ENCODE assay signal across 36 mouse cellular contexts in the genomic region with DNA sequence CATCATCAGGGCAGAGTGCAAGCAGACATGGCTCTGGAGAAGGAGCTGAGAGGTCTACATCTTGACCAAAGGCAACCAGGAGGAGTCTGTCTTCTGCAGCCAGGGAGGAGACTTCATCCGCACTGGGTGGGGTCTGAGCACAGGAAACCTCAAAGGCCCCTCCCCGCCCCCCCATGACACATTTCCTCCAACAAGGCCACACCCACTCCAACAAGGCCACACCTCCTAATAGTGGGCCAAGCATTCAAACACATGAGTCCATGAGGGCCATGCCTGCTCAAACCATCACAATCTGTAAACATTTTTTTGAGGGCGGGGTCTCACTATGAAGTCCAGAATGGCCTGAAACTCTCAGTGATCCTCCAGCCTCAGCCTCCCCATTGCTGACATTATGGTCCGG. TPM values are rescaled to one million over a fixed set of nuclear protein-coding genes. Genes with fewer than 3 reads are reported as not detected.
"Had no signal": no experiment of that assay in that cellular context is flagged by ENCODE, and none has a peak within 500 bp of the region (broad histone marks: within the 10 kb centered on the region; RNA-seq: fewer than 3 reads in every experiment).

No protein-coding gene starts in this region.

- H3K9ac ChIP-seq: heart, embryonic 12.5 days; heart, embryonic 13.5 days; heart, embryonic 15.5 days; hindbrain, embryonic 12.5 days; hindbrain, embryonic 13.5 days; hindbrain, embryonic 14.5 days; hindbrain, embryonic 15.5 days; intestine, embryonic 15.5 days; kidney, embryonic 15.5 days had no signal

- H3K4me3 ChIP-seq: heart, embryonic 12.5 days; heart, embryonic 13.5 days; heart, embryonic 15.5 days; hindbrain, embryonic 10.5 days; hindbrain, embryonic 12.5 days; hindbrain, embryonic 13.5 days; hindbrain, embryonic 15.5 days; intestine, embryonic 15.5 days; kidney, embryonic 15.5 days; layer of hippocampus, adult 2 months; left cerebral cortex, adult 2 months had no signal

- DNase-seq: heart, postnatal 10 days; heart, postnatal 14 days; heart, postnatal 36 days; heart, postnatal 4 days; kidney, adult 11 months; kidney, adult 18-20 months; kidney, adult 2 months; kidney, adult 8-10 months; kidney, adult 9 months; kidney, postnatal 10 days; kidney, postnatal 14 days; kidney, postnatal 25 days; kidney, postnatal 36 days; kidney, postnatal 4 days; layer of hippocampus, adult 9-11 months; layer of hippocampus, postnatal 36 days had no signal

- H3K36me3 ChIP-seq: heart, embryonic 12.5 days; heart, embryonic 13.5 days; heart, embryonic 15.5 days; hindbrain, embryonic 10.5 days; hindbrain, embryonic 12.5 days; hindbrain, embryonic 13.5 days; hindbrain, embryonic 15.5 days; intestine, embryonic 15.5 days; kidney, embryonic 15.5 days had no signal

- ATAC-seq: hindbrain, embryonic 16.5 days; hindbrain, postnatal 0 days; inflammation-experienced regulatory T-cells, adult 6 months; intestine, embryonic 15.5 days; intestine, embryonic 16.5 days; intestine, postnatal 0 days had no signal

- H3K9me3 ChIP-seq: heart, embryonic 15.5 days; hindbrain, embryonic 15.5 days; intestine, embryonic 15.5 days; kidney, embryonic 15.5 days had no signal

- H3K27ac ChIP-seq: heart, embryonic 13.5 days; heart, embryonic 15.5 days; hindbrain, embryonic 10.5 days; hindbrain, embryonic 12.5 days; hindbrain, embryonic 13.5 days; hindbrain, embryonic 14.5 days; hindbrain, embryonic 15.5 days; hindbrain, postnatal 0 days; intestine, embryonic 15.5 days; kidney, embryonic 15.5 days; kidney, postnatal 0 days; layer of hippocampus, adult 2 months; left cerebral cortex, adult 2 months had no signal

- H3K4me2 ChIP-seq: heart, embryonic 11.5 days; heart, embryonic 12.5 days; heart, embryonic 13.5 days; heart, embryonic 15.5 days; hindbrain, embryonic 12.5 days; hindbrain, embryonic 13.5 days; hindbrain, embryonic 14.5 days; hindbrain, embryonic 15.5 days; intestine, embryonic 15.5 days; kidney, embryonic 15.5 days had no signal

- H3K27me3 ChIP-seq: heart, embryonic 12.5 days; heart, embryonic 13.5 days; heart, embryonic 15.5 days; hindbrain, embryonic 12.5 days; hindbrain, embryonic 13.5 days; hindbrain, embryonic 15.5 days; intestine, embryonic 15.5 days; kidney, embryonic 15.5 days had no signal

- H3K4me1 ChIP-seq: heart, embryonic 12.5 days; heart, embryonic 13.5 days; heart, embryonic 15.5 days; hindbrain, embryonic 10.5 days; hindbrain, embryonic 12.5 days; hindbrain, embryonic 13.5 days; hindbrain, embryonic 15.5 days; intestine, embryonic 15.5 days; kidney, embryonic 15.5 days had no signal

RNA-seq across cellular contexts. Expression of gene Baiap2l1, which starts 21.5 kb away (rescaled TPM):
- total RNA-seq: hematopoietic stem cell, adult 5-6 weeks had no signal
